Mouse (Mus musculus) liver, adult 2 months (tissue): Measurements from ENCODE around the gene Slc17a9. TPM values are rescaled to one million over a fixed set of nuclear protein-coding genes. Genes with fewer than 3 reads are reported as not detected.

Source experiments
- DNase-seq: peaks from one replicate; pipeline ENCODE4 v3.0.0-alpha.2; 2011; ENCODE audit warnings: low read depth, low spot score; ENCODE audit errors: extremely low read depth
- H3K27ac ChIP-seq: fragments of 200-500 bp; replicated peaks from 2 replicates; pipeline ENCODE4 v1.5.1; 2012; ENCODE audit warnings: low read depth, mild to moderate bottlenecking, control low read depth, inconsistent platforms, low read length; ENCODE audit not compliant: insufficient read depth
- H3K27me3 ChIP-seq: fragments of 200-500 bp; 2 replicates; pipeline ENCODE4 v1.6.1; 2012; ENCODE audit warnings: mild to moderate bottlenecking, moderate library complexity, low read length, inconsistent platforms; ENCODE audit not compliant: control insufficient read depth, insufficient read depth
- H3K36me3 ChIP-seq: fragments of 200-500 bp; 2 replicates; pipeline ENCODE4 v1.6.1; 2012; ENCODE audit warnings: low read length, inconsistent platforms; ENCODE audit not compliant: control insufficient read depth, insufficient read depth
- H3K4me1 ChIP-seq: fragments of 200-500 bp; 2 replicates; pipeline ENCODE4 v1.6.1; 2011; ENCODE audit warnings: low read length; ENCODE audit not compliant: control insufficient read depth, insufficient read depth
- H3K4me3 ChIP-seq: fragments of 200-500 bp; 2 replicates; pipeline ENCODE4 v1.5.1; 2011; ENCODE audit warnings: low read depth, mild to moderate bottlenecking, control low read depth, low read length, moderate library complexity; ENCODE audit not compliant: insufficient read depth
- H3K79me2 ChIP-seq: fragments of 200-500 bp; 2 replicates; pipeline ENCODE4 v1.6.1; 2012; ENCODE audit warnings: inconsistent platforms, mild to moderate bottlenecking, low read length, moderate library complexity; ENCODE audit not compliant: control insufficient read depth, insufficient read depth
- H3K9ac ChIP-seq: fragments of 200-500 bp; 2 replicates; pipeline ENCODE4 v1.6.1; 2012; ENCODE audit warnings: low read depth, mild to moderate bottlenecking, control low read depth, inconsistent platforms, low read length
- CTCF ChIP-seq: fragments of 200-500 bp; IDR thresholded peaks from 2 replicates; pipeline ENCODE4 v1.5.1; 2011; ENCODE audit warnings: low read depth, low read length, control low read depth
- POLR2A ChIP-seq: fragments of 200-500 bp; IDR thresholded peaks from 2 replicates; pipeline ENCODE4 v1.6.1; 2011; ENCODE audit warnings: low read length, control low read depth; ENCODE audit not compliant: insufficient read depth; ENCODE audit errors: extremely low read depth
- WGBS: fragments of 180-500 bp; shearing (Covaris S2); methylation state at CpG from one replicate; pipeline ENCODE4 v1.1.7; 2018; 5-methylcytosine and 5-hydroxymethylcytosine counted together
- polyA plus RNA-seq: library from polyadenylated mRNA; depleted of rRNA; stranded (reverse); fragments of >200 nt; gene quantifications from 2 replicates; pipeline ENCODE4 v1.2.3, GENCODE M21; 2012
- total RNA-seq: library from RNA; depleted of rRNA; stranded (reverse); fragments of >200 nt; gene quantifications from 2 replicates; pipeline ENCODE4 v1.2.3, GENCODE M21; 2014

The Slc17a9 gene
- total and polyA plus RNA-seq, 2 experiments, result 3.5 to 10.9 TPM

DNA sequence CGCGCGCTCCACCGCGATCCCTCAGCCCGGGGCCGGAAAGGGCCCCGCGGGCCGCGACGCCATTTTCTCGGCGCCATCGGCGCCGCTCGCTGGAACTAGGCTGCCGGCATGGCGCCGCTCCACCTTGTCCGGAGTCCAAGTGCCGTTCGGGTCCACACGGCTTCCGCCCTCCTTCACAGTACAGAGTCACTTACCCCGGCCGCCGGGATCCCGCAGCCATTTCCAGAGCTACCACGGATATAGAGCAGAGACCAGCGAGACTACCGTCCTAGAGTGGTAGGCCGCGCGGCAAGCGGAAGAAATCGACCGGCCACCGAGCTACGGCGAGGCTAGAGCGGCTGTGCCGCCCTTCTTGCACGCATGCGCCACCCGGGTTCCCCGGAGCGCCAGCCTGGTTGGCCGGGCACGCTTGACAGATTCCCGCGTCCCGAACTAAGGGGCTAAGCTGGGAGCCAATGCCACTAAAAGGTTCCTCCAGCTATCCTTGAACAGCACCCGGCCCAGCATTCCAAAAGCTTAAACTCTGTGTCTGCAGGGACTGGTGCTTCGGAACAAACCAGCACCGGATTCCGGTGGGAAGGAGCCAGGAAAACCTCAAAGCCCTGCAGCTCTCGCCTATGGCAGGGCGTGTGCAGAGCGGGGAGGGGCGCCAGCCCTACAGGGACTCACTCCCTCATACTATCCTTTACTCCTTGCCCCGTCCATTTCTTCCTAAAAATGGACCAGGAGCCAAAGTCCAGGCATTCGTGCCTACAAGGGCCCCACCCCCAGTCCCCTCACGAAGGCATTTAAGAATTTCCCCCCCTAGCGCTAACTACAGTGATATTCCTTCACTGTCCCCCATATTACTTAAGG is 23.1 kb upstream of the Slc17a9 start:
- Histone ChIP-seq H3K79me2 (peaks cover 30% of the 10 kb centered on the region; the same call in 1 of the 2 replicates), H3K9ac (peak overlapping the region; percentile 97), H3K27me3 (no peaks in the 10 kb centered on the region), H3K36me3 (no peaks in the 10 kb centered on the region), H3K4me1 (peaks cover 42% of the 10 kb centered on the region), H3K4me3 (peak overlapping the region; percentile 77), H3K27ac (peak overlapping the region; percentile 95)
- DNase-seq, result peak; percentile 72
- TF ChIP-seq CTCF, result no peak
- 0 out of 2 replicates have a peak, but pooled peaks have one; percentile 32 for TF ChIP-seq POLR2A
- under 1% methylated on average over 66 of the region's 66 CpGs for WGBS

DNA sequence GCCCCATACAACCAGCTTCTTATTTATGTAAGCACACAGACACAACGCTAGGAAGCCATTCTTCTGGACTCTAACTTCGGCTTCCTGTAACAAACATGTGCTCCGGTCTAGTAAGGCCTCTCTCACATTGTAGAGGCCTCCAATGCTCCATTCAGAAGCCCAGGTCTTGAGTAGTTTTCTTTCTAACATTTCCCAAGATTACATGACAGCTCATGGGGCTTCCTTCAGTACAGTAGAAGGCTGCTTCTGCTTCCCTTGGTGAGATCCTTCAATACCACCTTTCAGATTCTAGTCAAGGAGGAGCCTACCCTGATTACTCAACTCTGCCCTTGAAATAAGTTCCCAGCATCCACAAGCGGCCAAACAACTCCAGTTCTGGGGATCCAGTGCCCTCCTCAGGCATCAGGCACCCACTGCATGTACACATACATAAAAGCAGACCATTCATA is 22.3 kb upstream of the Slc17a9 start:
- peak overlapping the region; percentile 21 for H3K4me3 ChIP-seq
- peaks cover 30% of the 10 kb centered on the region; the same call in 1 of the 2 replicates for H3K79me2 ChIP-seq
- H3K36me3 ChIP-seq, result no peaks in the 10 kb centered on the region
- peak; percentile 57 for DNase-seq
- H3K4me1 ChIP-seq, result peaks cover 43% of the 10 kb centered on the region
- TF ChIP-seq POLR2A (no peak), CTCF (peak; percentile 41; the same call in 1 of the 2 replicates)
- H3K27ac ChIP-seq, result peak overlapping the region; percentile 95
- H3K27me3 ChIP-seq, result no peaks in the 10 kb centered on the region
- 15% methylated on average over 4 of the region's 4 CpGs for WGBS
- H3K9ac ChIP-seq, result peak overlapping the region; percentile 97

DNA sequence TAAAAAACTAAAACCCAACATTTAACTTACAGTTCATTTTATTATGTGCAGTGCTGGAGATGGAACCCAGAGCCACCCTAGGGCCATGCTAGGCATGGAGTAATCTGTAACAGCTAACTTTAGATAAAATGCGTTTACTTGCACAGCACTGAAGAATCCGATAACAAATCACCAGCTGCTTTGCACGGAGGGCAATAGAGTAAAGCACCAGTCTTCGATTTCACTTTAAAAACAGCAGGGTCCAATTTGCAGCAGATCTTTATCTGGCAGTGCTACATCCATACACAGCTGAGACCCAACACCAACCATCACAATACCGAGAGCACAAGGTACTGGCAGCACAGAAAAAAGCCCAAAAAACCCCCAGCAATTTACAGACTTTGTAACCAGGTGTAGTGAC is 21.9 kb upstream of the Slc17a9 start:
- no peak for DNase-seq
- 63% methylated on average over 5 of the region's 5 CpGs for WGBS
- H3K27ac ChIP-seq, result peak overlapping the region; percentile 34; the same call in 1 of the 2 replicates
- H3K4me3 ChIP-seq, result no peak overlapping the region
- TF ChIP-seq POLR2A (no peak), CTCF (no peak)
- no peak overlapping the region for H3K9ac ChIP-seq
- H3K4me1 ChIP-seq, result peaks cover 39% of the 10 kb centered on the region
- H3K27me3 ChIP-seq, result no peaks in the 10 kb centered on the region
- no peaks in the 10 kb centered on the region for H3K36me3 ChIP-seq
- peaks cover 28% of the 10 kb centered on the region; the same call in 1 of the 2 replicates for H3K79me2 ChIP-seq

DNA sequence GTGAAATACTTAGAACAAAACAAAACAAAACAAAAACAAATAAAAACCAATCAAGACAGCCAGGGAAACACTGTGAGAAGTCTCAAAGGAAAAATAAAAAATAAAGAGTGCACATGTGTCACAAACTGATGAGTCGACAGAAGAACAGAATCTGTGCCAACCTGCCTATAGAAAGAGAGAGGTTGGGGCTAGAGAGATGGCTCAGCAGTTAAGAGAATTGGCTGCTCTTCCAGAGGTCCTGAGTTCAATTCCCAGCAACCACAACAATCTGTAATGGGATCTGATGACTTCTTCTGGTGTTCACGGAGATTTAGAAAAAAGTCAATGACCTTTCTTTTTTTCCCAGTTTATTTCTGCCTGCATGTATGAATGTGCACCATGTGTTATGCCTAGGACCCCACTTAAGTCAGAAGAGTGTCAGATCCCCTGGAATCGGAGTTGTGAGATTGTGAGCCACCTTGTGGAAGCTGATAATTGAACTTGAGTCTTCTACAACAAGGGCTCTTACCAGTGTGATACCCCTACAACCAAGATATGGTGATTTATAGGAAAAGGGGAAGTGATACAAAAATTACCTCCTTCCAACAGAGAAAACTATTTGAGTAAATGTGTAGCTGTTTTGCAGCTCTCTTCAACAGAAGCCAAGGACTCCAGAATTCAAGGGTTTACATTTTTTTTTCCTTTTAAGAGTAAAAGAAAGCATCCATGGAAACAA is 21.3 kb upstream of the Slc17a9 start:
- Histone ChIP-seq H3K4me3 (no peak overlapping the region), H3K27me3 (no peaks in the 10 kb centered on the region), H3K9ac (no peak overlapping the region), H3K36me3 (no peaks in the 10 kb centered on the region), H3K4me1 (peaks cover 39% of the 10 kb centered on the region), H3K79me2 (peaks cover 28% of the 10 kb centered on the region; the same call in 1 of the 2 replicates), H3K27ac (peak overlapping the region; percentile 78)
- DNase-seq, result no peak
- TF ChIP-seq CTCF (no peak), POLR2A (no peak)
- WGBS, result 54% methylated on average over 3 of the region's 3 CpGs

DNA sequence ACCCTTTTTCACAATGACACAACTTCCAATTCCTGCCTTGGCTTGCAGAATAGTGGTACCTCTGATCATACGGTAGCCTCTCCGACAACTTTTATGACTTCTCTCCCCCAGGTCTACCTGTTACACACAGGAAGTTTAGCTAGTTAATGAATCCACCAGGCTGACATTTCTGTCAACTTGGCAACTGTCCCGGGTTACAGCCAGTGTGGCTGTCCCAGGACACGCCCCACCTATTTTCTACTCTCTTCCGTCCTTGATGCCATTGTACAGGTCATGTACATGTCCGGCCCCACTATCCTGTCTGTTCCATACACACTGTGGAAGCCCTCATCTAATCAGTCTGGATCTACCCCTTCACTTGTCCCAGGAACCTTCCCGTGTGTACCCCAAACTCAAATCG is 20.5 kb upstream of the Slc17a9 start:
- Histone ChIP-seq H3K9ac (peak overlapping the region; percentile 44), H3K36me3 (no peaks in the 10 kb centered on the region), H3K79me2 (peaks cover 30% of the 10 kb centered on the region; the same call in 1 of the 2 replicates), H3K27ac (peak overlapping the region; percentile 78), H3K4me1 (peaks cover 33% of the 10 kb centered on the region), H3K27me3 (no peaks in the 10 kb centered on the region), H3K4me3 (no peak overlapping the region)
- TF ChIP-seq CTCF (no peak), POLR2A (no peak)
- 6% methylated on average over 8 of the region's 8 CpGs for WGBS
- peak; percentile 89 for DNase-seq
